Mouse (Mus musculus): Measurements from ENCODE around the gene Fam83g. TPM values are rescaled to one million over a fixed set of nuclear protein-coding genes. Genes with fewer than 3 reads are reported as not detected.

Gene Fam83g
- polyA plus RNA-seq, 1 experiment: 1.3 TPM

DNA sequence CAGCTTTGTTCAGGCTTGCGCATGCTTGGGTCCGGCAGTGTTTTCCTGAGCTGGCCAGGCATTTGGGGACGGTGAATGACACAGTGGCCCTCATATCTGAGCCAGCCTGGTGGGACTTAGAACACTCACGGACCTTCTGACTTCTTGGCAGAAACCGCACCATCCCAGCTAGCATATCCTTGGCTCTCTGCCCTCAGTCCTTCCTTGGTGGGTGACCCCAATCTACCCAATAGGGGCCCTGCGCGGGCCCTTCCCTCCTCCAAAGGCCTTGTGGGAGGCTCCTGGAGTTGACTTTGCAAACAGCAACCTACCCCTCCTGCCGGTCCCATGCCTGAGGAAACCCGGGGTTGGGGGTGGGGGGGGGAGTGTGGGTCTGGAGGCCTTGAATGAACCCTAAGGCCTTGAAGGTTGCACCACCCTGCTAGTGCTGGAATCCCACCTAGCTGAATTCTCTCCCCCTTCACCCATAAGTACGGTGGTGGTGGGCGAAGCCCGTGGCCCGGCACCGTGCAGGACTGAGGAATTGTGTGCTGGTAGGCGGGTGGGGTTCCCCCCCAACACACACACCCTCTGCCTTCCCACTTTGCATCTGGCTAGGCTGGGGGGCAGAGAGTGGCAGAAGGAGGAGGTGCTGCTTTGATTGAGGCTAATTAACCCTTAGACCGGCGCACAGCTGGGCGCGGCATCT, 9.6 kb upstream of the Fam83g start:
- Histone ChIP-seq H3K36me3 (ENCODE audit: control insufficient read depth, insufficient read depth, low read length) (peaks cover 26% of the 10 kb centered on the region), H3K4me1 (ENCODE audit: control insufficient read depth, insufficient read depth, insufficient read length) (peaks cover 5% of the 10 kb centered on the region; the same call in 1 of the 2 replicates), H3K27ac (ENCODE audit: insufficient read depth, low read length) (no peak overlapping the region), H3K4me3 (ENCODE audit: extremely low read depth, insufficient read depth, insufficient read length) (no peak overlapping the region), H3K27me3 (ENCODE audit: control insufficient read depth, insufficient read depth, low read length) (no peaks in the 10 kb centered on the region)
- WGBS: 56% methylated on average over 19 of the region's 19 CpGs
- no peak for DNase-seq (ENCODE audit: low read depth in 1 of 2, low spot score in 2 of 2)
- TF ChIP-seq CTCF (IDR thresholded peaks at IDR 0.05; ENCODE audit: extremely low read depth, insufficient read depth, insufficient read length, insufficient replicate concordance): no peak
- no peak for TF ChIP-seq POLR2A (IDR thresholded peaks at IDR 0.05; ENCODE audit: low read depth, low read length)

- no peak overlapping the region for H3K4me3 ChIP-seq (ENCODE audit: extremely low read depth, insufficient read depth, insufficient read length)
- no peak for TF ChIP-seq CTCF (IDR thresholded peaks at IDR 0.05; ENCODE audit: extremely low read depth, insufficient read depth, insufficient read length, insufficient replicate concordance)
- no peak for TF ChIP-seq POLR2A (IDR thresholded peaks at IDR 0.05; ENCODE audit: low read depth, low read length)
- H3K4me1 ChIP-seq (ENCODE audit: control insufficient read depth, insufficient read depth, insufficient read length): peaks cover 2% of the 10 kb centered on the region; the same call in 1 of the 2 replicates
- 34% methylated on average over 8 of the region's 8 CpGs for WGBS
- no peak overlapping the region for H3K27ac ChIP-seq (ENCODE audit: insufficient read depth, low read length)
- no peak for DNase-seq (ENCODE audit: low read depth in 1 of 2, low spot score in 2 of 2)
- peaks cover 26% of the 10 kb centered on the region for H3K36me3 ChIP-seq (ENCODE audit: control insufficient read depth, insufficient read depth, low read length)
- H3K27me3 ChIP-seq (ENCODE audit: control insufficient read depth, insufficient read depth, low read length): no peaks in the 10 kb centered on the region
Measured at GRCm38 (mm10) chr11:61674839-61675159, 9.1 kb upstream of the Fam83g start.

DNA sequence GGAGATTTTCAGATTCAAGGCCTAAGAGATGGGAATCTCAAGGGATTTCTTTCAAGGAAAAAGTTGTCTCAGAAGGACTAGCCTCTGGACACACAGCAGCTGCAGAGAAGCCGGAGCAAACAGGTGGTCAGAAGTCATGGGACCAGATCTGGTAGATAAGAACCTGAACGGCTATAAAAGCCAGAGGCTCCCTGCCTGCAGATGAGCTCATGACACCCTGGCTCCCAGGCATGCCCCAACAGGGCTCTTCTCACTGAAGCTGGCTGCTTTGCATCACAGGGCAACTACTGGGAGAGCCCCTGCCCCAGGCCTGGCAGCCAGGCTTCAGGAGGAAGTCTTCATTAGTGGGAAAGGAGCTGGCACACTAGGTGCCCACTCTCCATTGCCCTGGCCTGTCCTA, 8.6 kb upstream of the Fam83g start:
- Histone ChIP-seq H3K4me3 (ENCODE audit: extremely low read depth, insufficient read depth, insufficient read length) (no peak overlapping the region), H3K27ac (ENCODE audit: insufficient read depth, low read length) (no peak overlapping the region), H3K36me3 (ENCODE audit: control insufficient read depth, insufficient read depth, low read length) (peaks cover 23% of the 10 kb centered on the region), H3K4me1 (ENCODE audit: control insufficient read depth, insufficient read depth, insufficient read length) (no peaks in the 10 kb centered on the region), H3K27me3 (ENCODE audit: control insufficient read depth, insufficient read depth, low read length) (no peaks in the 10 kb centered on the region)
- no peak for DNase-seq (ENCODE audit: low read depth in 1 of 2, low spot score in 2 of 2)
- TF ChIP-seq POLR2A (IDR thresholded peaks at IDR 0.05; ENCODE audit: low read depth, low read length): no peak
- TF ChIP-seq CTCF (IDR thresholded peaks at IDR 0.05; ENCODE audit: extremely low read depth, insufficient read depth, insufficient read length, insufficient replicate concordance): no peak
- WGBS: 65% methylated on average over 2 of the region's 2 CpGs

GRCm38 (mm10) chr11:61676216-61676854, 7.6 kb upstream of the Fam83g start:
- 81% methylated on average over 7 of the region's 7 CpGs for WGBS
- DNase-seq (ENCODE audit: low read depth in 1 of 2, low spot score in 2 of 2): no peak
- H3K4me3 ChIP-seq (ENCODE audit: extremely low read depth, insufficient read depth, insufficient read length): no peak overlapping the region
- H3K27me3 ChIP-seq (ENCODE audit: control insufficient read depth, insufficient read depth, low read length): no peaks in the 10 kb centered on the region
- H3K4me1 ChIP-seq (ENCODE audit: control insufficient read depth, insufficient read depth, insufficient read length): no peaks in the 10 kb centered on the region
- H3K27ac ChIP-seq (ENCODE audit: insufficient read depth, low read length): no peak overlapping the region
- peaks cover 13% of the 10 kb centered on the region for H3K36me3 ChIP-seq (ENCODE audit: control insufficient read depth, insufficient read depth, low read length)
- TF ChIP-seq POLR2A (IDR thresholded peaks at IDR 0.05; ENCODE audit: low read depth, low read length): no peak

DNA sequence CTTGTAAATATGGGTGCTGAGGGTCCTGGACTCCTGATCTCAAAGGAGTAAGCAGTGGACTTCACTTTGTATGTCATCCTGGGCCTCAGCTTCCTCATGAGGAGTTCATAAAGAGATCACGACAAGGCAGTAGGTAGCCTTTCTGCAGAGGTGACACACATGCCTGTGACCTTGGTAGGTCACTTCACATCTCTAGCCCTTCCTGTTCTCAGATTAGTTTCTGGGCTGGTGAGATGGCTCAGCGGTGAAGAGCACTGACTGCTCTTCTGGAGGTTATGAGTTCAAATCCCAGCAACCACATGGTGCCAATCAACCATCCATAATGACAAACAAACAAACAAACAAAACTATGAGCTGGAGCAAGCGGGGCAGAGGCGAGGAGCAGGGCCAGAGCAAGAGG, 6.2 kb upstream of the Fam83g start:
- 84% methylated on average over 4 of the region's 4 CpGs for WGBS
- H3K4me3 ChIP-seq (ENCODE audit: extremely low read depth, insufficient read depth, insufficient read length): no peak overlapping the region

DNA sequence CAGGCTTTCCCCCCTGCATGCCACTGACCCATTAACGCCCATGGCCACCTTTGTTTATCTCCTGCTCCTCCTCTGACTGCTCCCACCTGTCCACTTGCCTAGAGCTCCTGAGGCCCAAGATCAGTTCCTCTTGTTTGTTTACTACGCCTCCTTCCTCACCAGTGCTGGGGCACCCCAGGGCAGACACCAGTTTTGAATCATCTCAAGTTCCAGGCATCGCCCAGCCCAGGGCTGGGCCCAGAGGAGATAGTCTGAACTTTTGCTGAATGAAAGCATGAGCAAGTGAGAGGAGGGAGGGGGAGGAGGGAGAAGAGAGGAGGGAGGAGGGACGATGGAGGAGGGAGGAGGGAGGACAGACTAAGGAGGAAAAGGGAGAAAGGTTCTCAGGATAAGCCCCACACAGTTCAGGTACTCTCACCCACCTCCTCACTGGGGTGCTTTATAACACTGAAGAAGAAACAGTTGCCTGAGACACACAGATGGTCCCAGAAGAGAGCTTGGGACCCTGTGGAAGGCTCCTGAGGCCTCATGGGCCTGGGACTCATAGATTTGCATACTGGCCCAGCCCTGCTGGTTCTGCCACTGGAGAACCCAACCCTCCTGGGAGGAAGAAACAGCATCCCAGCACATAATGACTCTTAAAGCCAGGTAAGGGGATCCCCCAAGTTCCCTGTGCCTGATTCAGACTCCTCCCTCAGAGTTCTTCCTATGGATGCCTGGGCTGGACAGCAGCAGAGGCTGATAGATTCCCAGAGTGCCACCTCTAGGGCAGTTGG, 4.6 kb upstream of the Fam83g start:
- H3K27me3 ChIP-seq (ENCODE audit: control insufficient read depth, insufficient read depth, low read length): no peaks in the 10 kb centered on the region
- no peak for DNase-seq (ENCODE audit: low read depth in 1 of 2, low spot score in 2 of 2)
- TF ChIP-seq POLR2A (IDR thresholded peaks at IDR 0.05; ENCODE audit: low read depth, low read length) (no peak), CTCF (IDR thresholded peaks at IDR 0.05; ENCODE audit: extremely low read depth, insufficient read depth, insufficient read length, insufficient replicate concordance) (no peak)
- no peak overlapping the region for H3K4me3 ChIP-seq (ENCODE audit: extremely low read depth, insufficient read depth, insufficient read length)
- no peaks in the 10 kb centered on the region for H3K36me3 ChIP-seq (ENCODE audit: control insufficient read depth, insufficient read depth, low read length)
- H3K4me1 ChIP-seq (ENCODE audit: control insufficient read depth, insufficient read depth, insufficient read length): peaks cover 10% of the 10 kb centered on the region
- H3K27ac ChIP-seq (ENCODE audit: insufficient read depth, low read length): no peak overlapping the region
- WGBS: 80% methylated on average over 4 of the region's 4 CpGs

More for the DNA sequence above, 6.2 kb upstream of the Fam83g start:
- no peaks in the 10 kb centered on the region for H3K27me3 ChIP-seq (ENCODE audit: control insufficient read depth, insufficient read depth, low read length)
- H3K4me1 ChIP-seq (ENCODE audit: control insufficient read depth, insufficient read depth, insufficient read length): no peaks in the 10 kb centered on the region
- H3K36me3 ChIP-seq (ENCODE audit: control insufficient read depth, insufficient read depth, low read length): peaks cover 4% of the 10 kb centered on the region; the same call in 1 of the 2 replicates
- no peak for DNase-seq (ENCODE audit: low read depth in 1 of 2, low spot score in 2 of 2)
- no peak for TF ChIP-seq CTCF (IDR thresholded peaks at IDR 0.05; ENCODE audit: extremely low read depth, insufficient read depth, insufficient read length, insufficient replicate concordance)
- no peak for TF ChIP-seq POLR2A (IDR thresholded peaks at IDR 0.05; ENCODE audit: low read depth, low read length)
- H3K27ac ChIP-seq (ENCODE audit: insufficient read depth, low read length): no peak overlapping the region
